Mouse (Mus musculus): ENCODE measurements around the gene Tor3a.

DNA sequence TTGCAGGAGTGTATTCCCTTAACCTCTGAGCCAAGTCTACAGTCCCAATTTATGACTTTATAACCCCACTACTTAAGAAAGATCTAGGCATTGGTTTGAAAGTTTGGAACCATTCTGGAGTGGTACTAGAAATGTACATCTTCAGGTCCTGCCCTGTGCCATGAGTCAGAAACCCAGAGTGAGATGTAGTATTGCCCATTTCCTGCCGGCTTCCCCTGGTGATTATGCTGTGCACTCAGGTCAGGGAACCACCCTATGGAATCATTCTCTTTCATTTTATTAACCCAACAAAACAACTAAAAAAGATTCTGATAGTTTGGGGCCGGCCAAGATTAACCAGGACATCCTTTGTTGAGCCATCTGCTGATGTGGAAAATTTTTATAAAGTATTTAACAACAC, 68.2 kb downstream of the Tor3a start:
- no peak for TF ChIP-seq POLR2A (IDR thresholded peaks at IDR 0.05; ENCODE audit: control insufficient read depth, extremely low read depth, insufficient read depth, low read length, poor library complexity)
- no peak for TF ChIP-seq CTCF (IDR thresholded peaks at IDR 0.05; ENCODE audit: borderline replicate concordance, control insufficient read depth, extremely low read depth, insufficient read depth, low read length, poor library complexity)
